ENCODE assay signal across 29 mouse cellular contexts in genomic region chr15:37037704-37038103, GRCm38 (mm10). TPM values are rescaled to one million over a fixed set of nuclear protein-coding genes. Genes with fewer than 3 reads are reported as not detected.
A peak's percentile ranks its signal among the peaks of the same experiment; 100 is the strongest.
DNase-seq lines count a peak whose midpoint lies in the region; ATAC-seq lines count a peak whose summit lies in the region.
"Had no signal": no experiment of that assay in that cellular context is flagged by ENCODE, and none has a peak within 500 bp of the region (broad histone marks: within the 10 kb centered on the region; RNA-seq: fewer than 3 reads in every experiment).

No protein-coding gene starts in this region.

- ATAC-seq in forebrain, embryonic 13.5 days: no peak
- no peak for ATAC-seq in forebrain, embryonic 11.5 days (replicated peaks; ENCODE audit: low FRiP score)
- ATAC-seq: inflammation-experienced regulatory T-cells, adult 6 months had no signal

- no peak overlapping the region for H3K9ac ChIP-seq in forebrain, embryonic 13.5 days
- H3K9ac ChIP-seq in forebrain, embryonic 11.5 days (ENCODE audit: low read length): no peak overlapping the region
- H3K9ac ChIP-seq: embryonic facial prominence, embryonic 15.5 days; hindbrain, embryonic 15.5 days; kidney, embryonic 15.5 days; limb, embryonic 15.5 days; liver, embryonic 13.5 days; midbrain, embryonic 12.5 days; stomach, embryonic 15.5 days had no signal

- H3K9me3 ChIP-seq in forebrain, embryonic 13.5 days (replicated peaks): no peaks in the 10 kb centered on the region
- no peaks in the 10 kb centered on the region for H3K9me3 ChIP-seq in forebrain, embryonic 11.5 days (ENCODE audit: control insufficient read depth, low read length)
- H3K9me3 ChIP-seq: embryonic facial prominence, embryonic 10.5 days; embryonic facial prominence, embryonic 15.5 days; hindbrain, embryonic 10.5 days; hindbrain, embryonic 15.5 days; kidney, embryonic 15.5 days; limb, embryonic 10.5 days; limb, embryonic 15.5 days; liver, embryonic 13.5 days; megakaryocyte, embryonic 14.5 days; midbrain, embryonic 12.5 days; stomach, embryonic 15.5 days had no signal

- no peak for DNase-seq in forebrain, embryonic 11.5 days (ENCODE audit: low spot score)
- DNase-seq in CD4-positive helper T cell, adult 2 months (ENCODE audit: low read depth, low spot score): peak; percentile 11
- DNase-seq in thymus, adult 18-20 months: peak; percentile 17 to 42
- DNase-seq in thymus, postnatal 25 days: peak; percentile 45
- no peak for DNase-seq in Muller cell, postnatal 12 days (ENCODE audit: inconsistent ontology term)
- DNase-seq in B cell, adult 2 months: no peak
- no peak for DNase-seq in layer of hippocampus, adult 9-11 months
- DNase-seq: adrenal gland, adult 8-10 months; cerebellum, adult 8-10 months; cerebellum, postnatal 25 days; heart, postnatal 14 days; kidney, adult 11 months; kidney, postnatal 25 days; layer of hippocampus, postnatal 36 days; liver, embryonic 13.5 days; lung, adult 18-20 months; lung, postnatal 4 days had no signal

- no peaks in the 10 kb centered on the region for H3K27me3 ChIP-seq in forebrain, embryonic 13.5 days
- no peaks in the 10 kb centered on the region for H3K27me3 ChIP-seq in forebrain, embryonic 11.5 days (ENCODE audit: control insufficient read depth, insufficient read depth, low read length)
- H3K27me3 ChIP-seq: embryonic facial prominence, embryonic 15.5 days; hindbrain, embryonic 15.5 days; kidney, embryonic 15.5 days; limb, embryonic 15.5 days; liver, embryonic 13.5 days; megakaryocyte, embryonic 14.5 days; midbrain, embryonic 12.5 days; stomach, embryonic 15.5 days had no signal

- H3K36me3 ChIP-seq in forebrain, embryonic 13.5 days (ENCODE audit: poor library complexity, severe bottlenecking): no peaks in the 10 kb centered on the region
- H3K36me3 ChIP-seq in forebrain, embryonic 11.5 days (ENCODE audit: control insufficient read depth, insufficient read depth, low read length): no peaks in the 10 kb centered on the region
- H3K36me3 ChIP-seq: embryonic facial prominence, embryonic 10.5 days; embryonic facial prominence, embryonic 15.5 days; hindbrain, embryonic 10.5 days; hindbrain, embryonic 15.5 days; kidney, embryonic 15.5 days; limb, embryonic 10.5 days; limb, embryonic 15.5 days; liver, embryonic 13.5 days; midbrain, embryonic 12.5 days; stomach, embryonic 15.5 days had no signal

- no peak overlapping the region for H3K4me3 ChIP-seq in forebrain, embryonic 13.5 days
- no peak overlapping the region for H3K4me3 ChIP-seq in forebrain, embryonic 11.5 days (ENCODE audit: low read depth, low read length)
- H3K4me3 ChIP-seq: embryonic facial prominence, embryonic 10.5 days; embryonic facial prominence, embryonic 15.5 days; hindbrain, embryonic 10.5 days; hindbrain, embryonic 15.5 days; kidney, embryonic 15.5 days; limb, embryonic 10.5 days; limb, embryonic 15.5 days; liver, embryonic 13.5 days; megakaryocyte, embryonic 14.5 days; midbrain, embryonic 12.5 days; stomach, embryonic 15.5 days had no signal

- H3K4me2 ChIP-seq in forebrain, embryonic 13.5 days: no peak overlapping the region
- no peak overlapping the region for H3K4me2 ChIP-seq in forebrain, embryonic 11.5 days (ENCODE audit: low read depth, low read length, severe bottlenecking)
- H3K4me2 ChIP-seq: embryonic facial prominence, embryonic 15.5 days; hindbrain, embryonic 15.5 days; kidney, embryonic 15.5 days; limb, embryonic 15.5 days; liver, embryonic 13.5 days; midbrain, embryonic 12.5 days; stomach, embryonic 15.5 days had no signal

- peak overlapping the region; percentile 51 for H3K27ac ChIP-seq in forebrain, embryonic 13.5 days
- no peak overlapping the region for H3K27ac ChIP-seq in forebrain, embryonic 11.5 days (ENCODE audit: low read depth, low read length)
- H3K27ac ChIP-seq: embryonic facial prominence, embryonic 10.5 days; embryonic facial prominence, embryonic 15.5 days; hindbrain, embryonic 10.5 days; kidney, embryonic 15.5 days; limb, embryonic 10.5 days; limb, embryonic 15.5 days; liver, embryonic 13.5 days; midbrain, embryonic 12.5 days; stomach, embryonic 15.5 days had no signal

- peaks cover 19% of the 10 kb centered on the region for H3K4me1 ChIP-seq in forebrain, embryonic 13.5 days
- no peaks in the 10 kb centered on the region for H3K4me1 ChIP-seq in forebrain, embryonic 11.5 days (replicated peaks; ENCODE audit: control insufficient read depth, insufficient read depth, low read length)
- H3K4me1 ChIP-seq: kidney, embryonic 15.5 days; liver, embryonic 13.5 days; midbrain, embryonic 12.5 days had no signal

- WGBS in forebrain, embryonic 13.5 days: 88% methylated on average over 3 of the region's 3 CpGs
- WGBS in forebrain, embryonic 11.5 days: 90% methylated on average over 3 of the region's 3 CpGs

RNA-seq across cellular contexts. Expression of gene Zfp706, which starts 30.1 kb away (rescaled TPM):
- polyA plus RNA-seq in forebrain, embryonic 13.5 days (2015; fragmentation: Nextera tagmentation; extraction: Ambion mirVana): 485 and 515 TPM in 2 replicates
- 410 and 472 TPM in 2 replicates for polyA plus RNA-seq in forebrain, embryonic 11.5 days (2014; fragmentation: Nextera tagmentation; extraction: Ambion mirVana)

Comparison
In these comparisons a context has a peak if more than half of its experiments do, and no peak if none do; other contexts are left out.
1. DNase-seq: peak in CD4-positive helper T cell, adult 2 months (single experiment), thymus, adult 18-20 months (2 of 2) and thymus, postnatal 25 days (single experiment); none in forebrain, embryonic 11.5 days (single experiment), Muller cell, postnatal 12 days (single experiment), B cell, adult 2 months (0 of 2) and layer of hippocampus, adult 9-11 months (single experiment).